ENCODE assay signal across 19 mouse cellular contexts in the genomic region with DNA sequence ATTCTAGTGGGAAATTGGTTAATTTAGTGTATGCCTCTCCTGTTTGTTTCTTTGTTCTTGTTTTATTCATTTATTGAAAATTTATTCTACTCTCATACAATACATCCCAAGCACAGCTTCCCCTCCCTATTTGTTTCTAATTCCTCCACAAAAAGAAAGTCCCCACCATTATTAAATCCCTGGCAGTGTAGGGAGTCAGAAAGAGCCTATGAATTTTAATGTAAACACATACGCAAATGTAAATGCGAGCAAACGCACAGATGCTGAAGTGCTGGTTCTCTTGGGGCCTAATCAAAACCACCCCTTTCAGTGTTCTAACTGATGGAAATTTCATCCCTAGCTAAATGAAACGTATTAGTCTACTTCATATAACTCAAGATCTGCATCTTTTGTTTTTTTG.
DNase-seq lines count a peak whose midpoint lies in the region; ATAC-seq and TF ChIP-seq lines count a peak whose summit lies in the region.
"Had no signal": no experiment of that assay in that cellular context is flagged by ENCODE, and none has a peak within 500 bp of the region (broad histone marks: within the 10 kb centered on the region; RNA-seq: fewer than 3 reads in every experiment).

No protein-coding gene starts in this region.

- ATAC-seq in forebrain, embryonic 11.5 days (replicated peaks; ENCODE audit: low FRiP score) = 0 out of 2 replicates have a peak, but pooled peaks have one; percentile 35
- ATAC-seq in forebrain, embryonic 12.5 days (ENCODE audit: low FRiP score) = no peak
- ATAC-seq in midbrain, embryonic 11.5 days (ENCODE audit: low FRiP score) = peak; percentile 57; the same call in 1 of the 2 replicates
- no peak for ATAC-seq in midbrain, embryonic 16.5 days
- no peak for ATAC-seq in hindbrain, postnatal 0 days
- ATAC-seq: activated CD4-positive, CD25-positive, alpha-beta regulatory T cell, adult 4 months; forebrain, postnatal 0 days had no signal

- no peaks in the 10 kb centered on the region for H3K9me3 ChIP-seq in forebrain, embryonic 11.5 days (ENCODE audit: control insufficient read depth, low read length)
- H3K9me3 ChIP-seq in forebrain, embryonic 12.5 days = no peaks in the 10 kb centered on the region
- no peaks in the 10 kb centered on the region for H3K9me3 ChIP-seq in midbrain, embryonic 11.5 days (ENCODE audit: control insufficient read depth, low read length)
- no peaks in the 10 kb centered on the region for H3K9me3 ChIP-seq in midbrain, embryonic 16.5 days (replicated peaks; ENCODE audit: control insufficient read depth, low read length, poor library complexity, severe bottlenecking)
- no peaks in the 10 kb centered on the region for H3K9me3 ChIP-seq in hindbrain, postnatal 0 days (ENCODE audit: low read length)
- H3K9me3 ChIP-seq: forebrain, embryonic 10.5 days; hindbrain, embryonic 13.5 days had no signal

- H3K4me1 ChIP-seq in forebrain, embryonic 11.5 days (replicated peaks; ENCODE audit: control insufficient read depth, insufficient read depth, low read length) = no peaks in the 10 kb centered on the region
- H3K4me1 ChIP-seq in forebrain, embryonic 12.5 days = no peaks in the 10 kb centered on the region
- H3K4me1 ChIP-seq in midbrain, embryonic 11.5 days (ENCODE audit: control insufficient read depth, insufficient read depth, low read length) = no peaks in the 10 kb centered on the region
- H3K4me1 ChIP-seq in midbrain, embryonic 16.5 days (ENCODE audit: control insufficient read depth, insufficient read depth, low read length) = no peaks in the 10 kb centered on the region
- no peaks in the 10 kb centered on the region for H3K4me1 ChIP-seq in hindbrain, postnatal 0 days (ENCODE audit: insufficient read depth, low read length)
- H3K4me1 ChIP-seq: forebrain, embryonic 10.5 days; hindbrain, embryonic 13.5 days had no signal

- no peak for DNase-seq in forebrain, embryonic 11.5 days (ENCODE audit: low spot score)
- DNase-seq in midbrain, embryonic 11.5 days (ENCODE audit: low spot score, missing footprints) = no peak
- DNase-seq in brain, embryonic 14.5 days (ENCODE audit: low read depth) = peak; percentile 39
- no peak for DNase-seq in hindbrain, postnatal 0 days (ENCODE audit: low spot score)
- DNase-seq: adrenal gland, adult 8-10 months; adrenal gland, postnatal 25 days; cerebellum, adult 18-20 months; cerebellum, adult 9-10 months; cerebellum, postnatal 14 days; forebrain, postnatal 0 days; gastrocnemius, adult 2 months; gastrocnemius, postnatal 14 days; heart, adult 11 months had no signal

- H3K4me3 ChIP-seq in forebrain, embryonic 11.5 days (ENCODE audit: low read depth, low read length) = no peak overlapping the region
- H3K4me3 ChIP-seq in forebrain, embryonic 12.5 days (replicated peaks) = no peak overlapping the region
- H3K4me3 ChIP-seq in midbrain, embryonic 11.5 days (ENCODE audit: low read depth, low read length) = no peak overlapping the region
- H3K4me3 ChIP-seq in midbrain, embryonic 16.5 days (ENCODE audit: low read depth, low read length) = no peak overlapping the region
- no peak overlapping the region for H3K4me3 ChIP-seq in hindbrain, postnatal 0 days (ENCODE audit: low read length)
- H3K4me3 ChIP-seq: forebrain, embryonic 10.5 days; gastrocnemius, adult 2 months; hindbrain, embryonic 13.5 days had no signal

- 72% methylated on average over 4 of the region's 4 CpGs for WGBS in forebrain, embryonic 11.5 days
- 56% methylated on average over 4 of the region's 4 CpGs for WGBS in forebrain, embryonic 12.5 days
- WGBS in midbrain, embryonic 11.5 days = 60% methylated on average over 4 of the region's 4 CpGs
- 32% methylated on average over 4 of the region's 4 CpGs for WGBS in midbrain, embryonic 16.5 days
- WGBS in hindbrain, postnatal 0 days = 60% methylated on average over 4 of the region's 4 CpGs

- H3K27me3 ChIP-seq in forebrain, embryonic 11.5 days (ENCODE audit: control insufficient read depth, insufficient read depth, low read length) = no peaks in the 10 kb centered on the region
- no peaks in the 10 kb centered on the region for H3K27me3 ChIP-seq in forebrain, embryonic 12.5 days
- no peaks in the 10 kb centered on the region for H3K27me3 ChIP-seq in midbrain, embryonic 11.5 days (ENCODE audit: control insufficient read depth, insufficient read depth, low read length)
- H3K27me3 ChIP-seq in midbrain, embryonic 16.5 days (ENCODE audit: control insufficient read depth, insufficient read depth, low read depth, low read length) = no peaks in the 10 kb centered on the region
- no peaks in the 10 kb centered on the region for H3K27me3 ChIP-seq in hindbrain, postnatal 0 days (ENCODE audit: insufficient read depth, low read length)
- H3K27me3 ChIP-seq: hindbrain, embryonic 13.5 days had no signal

- no peak for TF ChIP-seq CTCF in brain, embryonic 14.5 days (IDR thresholded peaks at IDR 0.05; ENCODE audit: borderline replicate concordance, extremely low read depth, insufficient read depth, insufficient read length)
- no peak for TF ChIP-seq CTCF in hindbrain, postnatal 0 days (IDR thresholded peaks at IDR 0.05; ENCODE audit: low read depth)

- no peak overlapping the region for H3K9ac ChIP-seq in forebrain, embryonic 11.5 days (ENCODE audit: low read length)
- H3K9ac ChIP-seq in forebrain, embryonic 12.5 days = no peak overlapping the region
- no peak overlapping the region for H3K9ac ChIP-seq in midbrain, embryonic 11.5 days (ENCODE audit: low read length)
- no peak overlapping the region for H3K9ac ChIP-seq in midbrain, embryonic 16.5 days (ENCODE audit: low read depth, low read length)
- H3K9ac ChIP-seq in hindbrain, postnatal 0 days (replicated peaks; ENCODE audit: low read length) = no peak overlapping the region
- H3K9ac ChIP-seq: forebrain, postnatal 0 days; hindbrain, embryonic 13.5 days had no signal

- TF ChIP-seq POLR2A in brain, embryonic 14.5 days (IDR thresholded peaks at IDR 0.05; ENCODE audit: borderline replicate concordance, extremely low read depth, insufficient read depth, insufficient read length, poor library complexity, severe bottlenecking) = no peak

- no peaks in the 10 kb centered on the region for H3K36me3 ChIP-seq in forebrain, embryonic 11.5 days (ENCODE audit: control insufficient read depth, insufficient read depth, low read length)
- no peaks in the 10 kb centered on the region for H3K36me3 ChIP-seq in forebrain, embryonic 12.5 days (replicated peaks)
- no peaks in the 10 kb centered on the region for H3K36me3 ChIP-seq in midbrain, embryonic 11.5 days (ENCODE audit: control insufficient read depth, insufficient read depth, low read length)
- no peaks in the 10 kb centered on the region for H3K36me3 ChIP-seq in midbrain, embryonic 16.5 days (ENCODE audit: control insufficient read depth, insufficient read depth, low read length)
- H3K36me3 ChIP-seq in hindbrain, postnatal 0 days (ENCODE audit: insufficient read depth, low read length) = no peaks in the 10 kb centered on the region
- H3K36me3 ChIP-seq: forebrain, embryonic 10.5 days; hindbrain, embryonic 13.5 days had no signal

- no peak overlapping the region for H3K27ac ChIP-seq in forebrain, embryonic 11.5 days (ENCODE audit: low read depth, low read length)
- no peak overlapping the region for H3K27ac ChIP-seq in forebrain, embryonic 12.5 days
- no peak overlapping the region for H3K27ac ChIP-seq in midbrain, embryonic 11.5 days (ENCODE audit: low read depth, low read length)
- no peak overlapping the region for H3K27ac ChIP-seq in midbrain, embryonic 16.5 days (ENCODE audit: low read length)
- H3K27ac ChIP-seq in hindbrain, postnatal 0 days = no peak overlapping the region
- H3K27ac ChIP-seq: forebrain, embryonic 10.5 days; gastrocnemius, adult 2 months; hindbrain, embryonic 13.5 days had no signal

- H3K4me2 ChIP-seq in forebrain, embryonic 11.5 days (ENCODE audit: low read depth, low read length, severe bottlenecking) = no peak overlapping the region
- H3K4me2 ChIP-seq in forebrain, embryonic 12.5 days = no peak overlapping the region
- no peak overlapping the region for H3K4me2 ChIP-seq in midbrain, embryonic 11.5 days
- H3K4me2 ChIP-seq in midbrain, embryonic 16.5 days (ENCODE audit: low read length) = no peak overlapping the region
- no peak overlapping the region for H3K4me2 ChIP-seq in hindbrain, postnatal 0 days (ENCODE audit: low read depth, low read length)
- H3K4me2 ChIP-seq: heart, embryonic 11.5 days; hindbrain, embryonic 13.5 days had no signal

Comparison
In these comparisons a context has a peak if more than half of its experiments do, and no peak if none do; other contexts are left out.
1. ATAC-seq: peak in forebrain, embryonic 11.5 days (single experiment) and midbrain, embryonic 11.5 days (single experiment); none in forebrain, embryonic 12.5 days (single experiment), midbrain, embryonic 16.5 days (single experiment) and hindbrain, postnatal 0 days (single experiment).